Mouse (Mus musculus): ENCODE data around the gene Gm10142.
"Not testable (repeated sequence)": the region's sequence is repeated elsewhere in the genome, so short reads cannot be mapped to it uniquely, and the experiment has no call there.

Gene Gm10142

GRCm38 (mm10) chr10:77741924-77742688, 26.5 kb downstream of the Gm10142 start, which contains the start of gene Gm18596:
Gene Gm18596 (minus strand): TSS chr10:77742638.
- DNase-seq = not testable (repeated sequence)

GRCm38 (mm10) chr10:77750686-77751085, 35.1 kb downstream of the Gm10142 start:
- DNase-seq = not testable (repeated sequence)

- not testable (repeated sequence) for DNase-seq
Measured at GRCm38 (mm10) chr10:77751254-77751653, 35.6 kb downstream of the Gm10142 start, which contains the start of gene Gm9736. Gene Gm9736 (minus strand): TSS chr10:77751354.

GRCm38 (mm10) chr10:77752312-77752711, 36.7 kb downstream of the Gm10142 start:
- not testable (repeated sequence) for DNase-seq

GRCm38 (mm10) chr10:77753448-77753847, 37.8 kb downstream of the Gm10142 start:
- DNase-seq = no peak

- DNase-seq = not testable (repeated sequence)
Measured at GRCm38 (mm10) chr10:77759582-77759981, 44.0 kb downstream of the Gm10142 start, which contains the start of gene Gm3233. Gene Gm3233 (minus strand): TSS chr10:77759682.

Measured in lung, postnatal 36 days (tissue).